Mouse (Mus musculus) duodenum, adult 2 months (tissue): Measurements from ENCODE around the gene Dus3l. TPM values are rescaled to one million over a fixed set of nuclear protein-coding genes. Genes with fewer than 3 reads are reported as not detected.

Experiments used
- polyA plus RNA-seq: library from polyadenylated mRNA; depleted of rRNA; stranded (reverse); fragments of >200 nt; gene quantifications from 2 replicates; pipeline ENCODE4 v1.2.3, GENCODE M21; 2012; ENCODE audit warnings: low replicate concordance; rRNA removed

Gene Dus3l
- 52.6 and 66.0 TPM in 2 replicates for polyA plus RNA-seq

DNA sequence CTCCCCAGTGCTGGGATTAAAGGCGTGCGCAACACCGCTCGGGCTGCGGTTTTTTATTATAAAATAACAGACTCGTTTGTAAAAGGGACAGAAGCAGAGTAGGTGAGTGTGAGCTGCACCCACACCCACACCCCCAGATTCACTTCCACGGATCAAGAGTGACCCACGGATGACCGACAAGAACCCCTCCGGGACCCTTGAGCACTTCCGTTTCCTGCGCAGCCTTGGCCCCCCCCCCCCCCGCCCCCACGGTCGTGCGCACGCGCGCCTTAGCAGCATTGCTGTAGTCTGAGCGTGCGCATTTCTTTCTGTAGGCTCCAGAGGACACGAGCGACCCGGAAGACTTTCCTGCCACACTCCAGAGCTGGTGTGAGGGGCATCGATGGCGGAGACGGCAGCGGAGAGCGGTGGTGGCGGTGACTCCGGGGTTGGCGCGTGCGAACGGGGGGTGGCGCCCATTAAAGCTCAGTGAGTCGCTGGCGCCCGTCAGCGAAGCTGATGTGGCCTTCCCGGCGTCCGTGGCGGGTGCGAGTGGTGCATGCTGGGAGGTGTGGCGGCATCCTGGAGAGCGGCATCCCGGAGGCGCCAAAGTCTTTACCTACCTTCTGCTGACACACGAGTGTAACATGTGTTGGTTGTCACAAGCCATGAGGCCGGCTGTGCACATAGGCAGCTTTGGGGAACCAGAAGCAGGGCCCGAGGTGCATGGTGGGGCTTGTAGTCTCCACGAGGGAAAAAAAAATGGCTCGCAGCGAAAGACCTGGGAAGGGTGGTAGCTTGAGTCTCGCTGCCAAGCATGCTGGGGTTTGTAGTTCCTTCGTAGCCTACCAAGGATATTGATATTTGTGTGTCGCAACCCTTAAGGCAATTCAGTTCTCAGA lies at the start of gene Dus3l:
Gene Dus3l (plus strand): TSS at position 284 of the 881 bp plus-strand sequence.

DNA sequence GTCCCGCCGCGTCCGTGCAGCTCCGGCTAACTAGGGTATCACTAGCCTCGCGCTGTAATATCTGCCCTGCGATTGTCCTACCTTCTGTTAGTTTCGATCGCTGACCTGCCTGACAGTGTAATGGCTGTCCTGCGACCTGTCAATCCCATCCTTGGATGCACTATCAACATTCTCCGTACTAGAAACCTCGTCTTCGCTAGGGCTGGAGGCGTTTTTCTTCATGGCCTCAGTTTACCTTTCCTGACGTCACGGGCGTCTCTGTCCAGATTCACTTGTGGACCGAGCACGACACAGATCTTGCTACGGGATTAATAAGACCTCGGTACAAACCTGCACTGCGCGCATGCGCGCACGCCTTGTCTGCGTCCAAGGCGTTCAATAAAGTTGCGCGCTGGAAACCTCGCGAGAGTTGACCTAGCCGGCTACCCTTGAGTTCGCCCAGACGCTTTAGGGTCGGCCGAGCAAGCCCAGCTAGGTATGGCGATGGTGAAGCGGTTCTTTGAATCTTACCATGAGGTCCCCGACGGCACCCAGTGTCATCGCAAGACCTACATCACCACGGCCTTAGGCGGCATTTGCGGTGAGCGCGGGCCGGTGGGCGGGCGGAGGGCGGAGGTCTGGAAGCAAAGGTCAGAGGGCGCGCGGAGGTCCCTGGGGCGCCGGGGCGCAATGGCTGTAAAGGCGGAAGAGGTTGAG lies 47.0 kb upstream of the Dus3l start, which contains the start of the genes Ndufa11 and Vmac:
Gene Ndufa11 (plus strand): TSS at position 405 of the 696 bp plus-strand sequence.
Gene Vmac (minus strand): TSS at position 660 of the 696 bp plus-strand sequence.

DNA sequence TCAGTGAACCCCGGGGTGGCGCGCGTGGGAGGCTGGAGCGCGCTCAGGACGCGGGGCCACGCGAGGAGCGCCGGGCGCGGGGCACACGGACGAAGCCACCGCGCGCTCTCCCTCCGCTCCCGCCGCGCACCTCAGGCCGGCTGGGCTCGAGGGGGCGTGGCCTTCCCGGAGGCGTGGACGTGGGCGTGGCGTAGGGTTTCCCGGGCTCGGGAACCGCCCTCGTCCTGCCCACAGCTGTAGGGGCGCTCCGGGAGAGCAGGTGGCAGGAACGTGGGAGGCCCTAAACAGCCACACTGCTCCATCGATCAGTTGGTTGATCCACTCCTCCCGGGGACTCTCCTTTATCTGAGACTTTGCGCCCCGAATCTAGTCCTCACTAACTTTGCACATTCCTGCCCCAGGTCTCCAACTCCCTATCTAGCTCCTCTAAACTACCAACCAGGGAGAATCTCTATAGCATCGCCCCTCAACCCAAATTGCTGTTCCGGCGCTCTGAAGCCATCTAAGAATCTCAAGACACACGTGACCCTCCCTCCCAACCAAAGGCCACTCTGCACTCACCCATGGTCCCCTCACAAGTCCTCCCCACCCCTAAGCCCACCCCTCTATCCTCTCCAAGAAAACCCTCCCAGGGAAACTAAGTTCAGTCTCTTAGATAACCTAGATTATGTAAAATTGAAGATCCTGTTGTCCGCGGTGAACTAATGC lies 7.0 kb upstream of the Dus3l start, which contains the start of gene Nrtn:
Gene Nrtn (minus strand): TSS at position 115 of the 708 bp plus-strand sequence.

DNA sequence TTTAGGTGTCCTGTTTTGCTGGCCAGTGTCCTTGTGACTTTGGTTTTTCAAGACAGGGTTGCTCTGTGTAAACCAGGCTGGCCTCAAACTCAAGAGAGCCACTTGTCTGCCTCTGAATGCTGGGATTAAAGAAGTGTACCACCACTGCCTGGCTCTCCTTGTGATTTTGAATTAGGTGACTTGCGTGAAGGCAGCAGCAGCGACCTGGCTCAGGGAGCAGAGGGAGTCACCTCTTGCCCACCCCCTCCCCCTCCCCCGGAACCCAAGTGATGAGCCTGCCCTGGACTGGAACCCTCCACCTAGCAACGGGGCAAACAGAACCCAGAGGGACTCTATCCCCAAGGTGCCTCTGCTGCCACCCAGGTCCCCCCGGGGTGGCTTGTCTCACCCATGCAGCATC lies 5.4 kb downstream of the Dus3l start, which contains the start of gene Prr22:
Gene Prr22 (plus strand): TSS at position 301 of the 400 bp plus-strand sequence.

Other genes starting within 250 kb of the Dus3l start
- gene Gm20219, start 210.4 kb upstream of the Dus3l start, polyA plus RNA-seq: 2.0 and 4.9 TPM in 2 replicates
- 81.6 and 116 TPM in 2 replicates for gene Safb2, start 180.2 kb upstream of the Dus3l start, polyA plus RNA-seq
- gene Safb, start 179.9 kb upstream of the Dus3l start, polyA plus RNA-seq: 94.0 and 121 TPM in 2 replicates
- gene 2410015M20Rik, start 155.0 kb upstream of the Dus3l start, polyA plus RNA-seq: 110 and 138 TPM in 2 replicates
- 1,297 and 1,737 TPM in 2 replicates for gene Rpl36, start 151.3 kb upstream of the Dus3l start, polyA plus RNA-seq
- 47.0 and 47.8 TPM in 2 replicates for gene Lonp1, start 137.9 kb upstream of the Dus3l start, polyA plus RNA-seq
- 0.21 and 0.26 TPM in 2 replicates for gene Catsperd, start 136.6 kb upstream of the Dus3l start, polyA plus RNA-seq
- gene Ranbp3, start 91.5 kb upstream of the Dus3l start, polyA plus RNA-seq: 54.2 and 59.4 TPM in 2 replicates
- gene Ndufa11, start 47.0 kb upstream of the Dus3l start, polyA plus RNA-seq: 935 and 1,518 TPM in 2 replicates
- 12.6 and 14.3 TPM in 2 replicates for gene Vmac, start 46.7 kb upstream of the Dus3l start, polyA plus RNA-seq
- 42.6 and 69.2 TPM in 2 replicates for gene Nrtn, start 7.2 kb upstream of the Dus3l start, polyA plus RNA-seq
- 6.7 and 10.7 TPM in 2 replicates for gene Prr22, start 5.5 kb downstream of the Dus3l start, polyA plus RNA-seq
- 6.4 and 8.5 TPM in 2 replicates for gene Rfx2, start 66.3 kb downstream of the Dus3l start, polyA plus RNA-seq
- not detected in 2 replicates for gene Acsbg2, start 109.7 kb downstream of the Dus3l start, polyA plus RNA-seq
- 0.04 and 0.06 TPM in 2 replicates for gene 1700061G19Rik, start 110.7 kb downstream of the Dus3l start, polyA plus RNA-seq
- gene Mllt1, start 170.7 kb downstream of the Dus3l start, polyA plus RNA-seq: 33.7 and 35.2 TPM in 2 replicates
- gene Acer1, start 217.4 kb downstream of the Dus3l start, polyA plus RNA-seq: 8.5 and 23.4 TPM in 2 replicates
- 131 and 155 TPM in 2 replicates for gene Clpp, start 225.5 kb downstream of the Dus3l start, polyA plus RNA-seq
- gene Alkbh7, start 232.6 kb downstream of the Dus3l start, polyA plus RNA-seq: 57.0 and 71.1 TPM in 2 replicates
- gene Pspn, start 235.3 kb downstream of the Dus3l start, polyA plus RNA-seq: not detected in 2 replicates
- 30.4 and 34.6 TPM in 2 replicates for gene Gtf2f1, start 246.5 kb downstream of the Dus3l start, polyA plus RNA-seq
- 0.08 TPM in 1 of 2 replicates, not detected in the other for gene Gm17949, start 246.7 kb downstream of the Dus3l start, polyA plus RNA-seq